Mouse (Mus musculus) frontal cortex, adult 2 months (tissue): ENCODE results near the gene Kansl2. TPM values are rescaled to one million over a fixed set of nuclear protein-coding genes. Genes with fewer than 3 reads are reported as not detected.
"Not testable (repeated sequence)": the region's sequence is repeated elsewhere in the genome, so short reads cannot be mapped to it uniquely, and the experiment has no call there.

Experiments used
- DNase-seq, 2 experiments: peaks; one replicate each; pipeline ENCODE4 v3.0.0; 2022; ENCODE audit warnings: low spot score in 1 of 2; ENCODE audit errors: extremely low spot score in 1 of 2
- polyA plus RNA-seq: library from polyadenylated mRNA; depleted of rRNA; stranded (reverse); fragments of >200 nt; gene quantifications from 2 replicates; pipeline ENCODE4 v1.2.3, GENCODE M21; 2012

The Kansl2 gene
- polyA plus RNA-seq, 1 experiment, result 54.4 TPM

DNA sequence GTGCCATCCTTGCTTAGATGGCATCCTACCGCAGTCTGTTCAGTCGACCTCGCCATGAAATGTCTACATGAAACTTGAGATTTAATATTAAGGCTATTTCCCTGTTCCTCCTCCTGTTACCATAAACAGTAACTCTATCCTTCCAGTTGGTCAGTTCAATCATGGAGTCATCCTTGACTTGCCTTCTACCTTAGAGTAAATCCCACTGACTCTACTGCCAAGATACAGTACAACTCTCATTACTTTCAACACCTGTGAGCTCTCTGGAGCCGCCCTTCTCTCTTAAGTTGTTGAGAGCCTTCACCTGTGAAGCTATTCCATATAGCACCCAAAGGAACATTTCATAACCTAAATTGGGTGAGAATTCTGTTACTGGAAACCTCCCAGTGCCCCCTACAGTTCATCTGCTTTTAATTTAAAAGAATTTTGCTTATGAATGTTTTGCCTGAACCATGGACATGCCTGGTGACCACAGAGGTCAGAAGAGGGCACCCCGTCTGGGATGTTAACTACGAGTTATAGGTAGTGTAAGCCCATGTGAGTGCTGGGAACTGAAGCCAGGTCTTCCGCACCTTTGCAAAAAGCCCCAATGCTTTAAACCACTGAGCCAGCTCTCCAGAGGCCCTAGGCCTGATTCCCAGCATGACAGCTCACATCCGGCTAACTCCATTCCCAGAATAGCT, 2.9 kb upstream of the Kansl2 start:
- no peak for DNase-seq

GRCm38 (mm10) chr15:98535921-98536320, 1.9 kb upstream of the Kansl2 start:
- no peak for DNase-seq

GRCm38 (mm10) chr15:98533035-98533531, 981 bp downstream of the Kansl2 start:
- peak in 1 of 2 experiments; percentile 33 for DNase-seq

GRCm38 (mm10) chr15:98532281-98532680, 1.8 kb downstream of the Kansl2 start:
- DNase-seq, result peak in 1 of 2 experiments; percentile 38

- DNase-seq, result no peak
These were observed 5.9 kb downstream of the Kansl2 start for GRCm38 (mm10) chr15:98528066-98528563.

DNA sequence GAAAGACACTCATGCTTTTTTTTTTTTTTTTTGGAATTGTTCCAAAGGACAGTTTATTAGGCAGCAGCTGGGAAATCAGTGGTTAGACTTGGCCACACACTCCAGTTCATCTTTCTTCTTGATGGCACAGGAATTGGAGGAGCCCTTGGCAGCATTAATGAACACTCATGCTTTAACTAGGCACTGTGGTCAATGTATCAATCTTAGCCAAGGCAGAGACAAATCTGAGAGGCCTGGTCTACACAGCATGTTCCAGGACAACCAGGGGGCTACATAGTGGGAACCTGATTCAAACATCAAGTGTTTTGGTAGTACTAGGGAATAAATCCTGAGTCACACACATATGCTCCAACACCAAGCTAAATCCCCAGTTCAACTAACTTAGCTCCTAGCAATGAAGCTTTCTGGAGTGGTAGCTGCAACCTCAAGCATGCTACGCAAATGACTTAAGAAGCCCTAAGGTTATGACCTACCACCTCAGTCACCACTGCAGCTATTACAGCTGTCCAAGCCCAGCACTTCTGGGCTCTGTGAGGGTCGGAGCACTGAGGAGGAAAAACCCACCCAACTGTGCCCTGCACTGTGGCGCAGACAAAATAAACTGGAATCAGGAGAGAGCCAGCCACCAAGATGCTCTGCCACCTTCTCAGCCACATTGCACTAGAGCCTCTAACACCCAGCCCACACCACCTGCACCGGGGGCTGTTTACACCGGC, 6.8 kb downstream of the Kansl2 start:
- DNase-seq, result no peak

DNA sequence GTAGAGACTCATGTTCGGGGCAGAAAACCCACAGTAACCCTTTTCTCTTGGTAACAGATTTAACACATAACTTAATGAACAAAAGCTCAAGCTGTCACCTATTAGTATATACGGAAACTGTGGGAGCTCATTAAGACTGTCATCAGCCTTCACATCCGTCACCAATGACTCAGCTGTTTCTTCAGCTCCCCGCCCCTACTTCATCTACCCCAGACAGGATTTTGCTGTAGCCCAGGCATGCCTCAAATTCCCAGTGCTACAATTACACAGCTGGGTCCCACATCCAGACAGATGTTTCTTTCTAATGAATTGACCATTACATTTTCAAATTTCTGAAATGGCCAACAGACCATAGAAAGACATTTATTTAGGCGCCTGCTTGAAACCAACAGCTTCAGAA, 8.0 kb downstream of the Kansl2 start:
- no peak for DNase-seq

- DNase-seq, result no peak
These were observed 12.8 kb downstream of the Kansl2 start for GRCm38 (mm10) chr15:98521245-98521644.

DNA sequence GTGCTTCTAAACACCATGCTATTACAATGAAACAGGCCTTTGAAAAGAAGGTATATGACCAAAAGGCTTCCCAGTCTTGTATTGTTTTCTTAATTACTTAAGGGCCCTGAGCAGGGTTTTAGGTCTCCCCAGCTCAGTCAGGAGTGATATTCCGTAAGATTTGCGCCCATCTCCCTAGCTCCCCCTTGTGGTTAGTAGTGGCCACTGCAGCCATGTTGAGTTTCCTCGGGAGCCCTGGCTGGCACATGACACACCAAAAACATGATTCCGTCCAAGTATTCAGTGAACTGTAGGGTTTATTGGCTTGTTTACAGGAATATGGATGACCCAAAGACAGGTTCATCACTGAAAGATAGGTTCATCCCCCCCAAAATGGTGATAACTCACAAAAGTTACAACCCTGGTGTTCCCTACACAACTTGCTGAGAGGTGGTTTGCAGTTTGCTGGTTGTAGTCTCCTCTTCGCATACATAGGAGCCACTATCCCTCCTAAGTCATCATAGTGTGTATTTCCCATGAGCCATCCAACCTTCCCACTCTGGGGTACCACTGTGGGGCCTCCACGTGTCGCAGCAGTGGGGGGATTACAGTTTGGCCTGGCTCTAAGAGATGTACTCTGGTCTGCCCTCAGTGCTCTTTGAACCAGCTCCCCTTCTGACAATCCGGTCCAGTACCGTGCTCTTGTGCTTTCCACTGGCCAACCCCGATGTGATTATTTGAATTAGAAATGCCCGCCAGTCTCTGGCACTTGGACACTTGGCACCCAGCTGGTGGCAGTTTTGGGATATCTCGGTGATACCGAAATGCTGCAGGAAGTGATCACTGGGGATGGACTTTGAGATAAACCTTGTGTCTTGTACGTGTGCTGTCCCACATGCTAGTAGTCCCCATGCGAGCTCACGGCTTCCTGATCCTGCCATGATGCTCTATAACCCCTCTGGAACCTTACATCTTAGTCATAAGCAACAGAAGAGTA, 16.4 kb downstream of the Kansl2 start:
- DNase-seq, result peak in 1 of 2 experiments; percentile 82

GRCm38 (mm10) chr15:98514845-98515244, 19.2 kb downstream of the Kansl2 start:
- DNase-seq, result not testable (repeated sequence)

DNA sequence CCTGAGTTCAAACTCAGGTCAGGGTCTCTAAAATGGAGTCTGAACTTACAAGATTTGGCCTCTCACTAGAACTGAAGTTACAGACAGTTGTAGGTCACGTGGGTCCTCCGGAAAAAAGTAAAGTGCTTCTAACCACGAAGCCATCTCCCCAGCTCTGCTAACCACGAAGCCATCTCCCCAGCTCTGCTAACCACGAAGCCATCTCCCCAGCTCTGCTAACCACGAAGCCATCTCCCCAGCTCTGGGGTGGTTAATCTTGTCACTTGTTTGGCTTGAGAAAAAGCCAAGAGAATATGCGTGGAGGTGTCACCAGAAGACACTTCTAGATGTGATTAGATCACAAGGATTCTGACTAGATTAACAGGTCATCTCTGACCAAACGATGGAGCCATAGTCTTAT, 19.9 kb downstream of the Kansl2 start:
- no peak for DNase-seq

- DNase-seq, result not testable (repeated sequence)
These were observed 20.4 kb downstream of the Kansl2 start for GRCm38 (mm10) chr15:98513676-98514075.

DNA sequence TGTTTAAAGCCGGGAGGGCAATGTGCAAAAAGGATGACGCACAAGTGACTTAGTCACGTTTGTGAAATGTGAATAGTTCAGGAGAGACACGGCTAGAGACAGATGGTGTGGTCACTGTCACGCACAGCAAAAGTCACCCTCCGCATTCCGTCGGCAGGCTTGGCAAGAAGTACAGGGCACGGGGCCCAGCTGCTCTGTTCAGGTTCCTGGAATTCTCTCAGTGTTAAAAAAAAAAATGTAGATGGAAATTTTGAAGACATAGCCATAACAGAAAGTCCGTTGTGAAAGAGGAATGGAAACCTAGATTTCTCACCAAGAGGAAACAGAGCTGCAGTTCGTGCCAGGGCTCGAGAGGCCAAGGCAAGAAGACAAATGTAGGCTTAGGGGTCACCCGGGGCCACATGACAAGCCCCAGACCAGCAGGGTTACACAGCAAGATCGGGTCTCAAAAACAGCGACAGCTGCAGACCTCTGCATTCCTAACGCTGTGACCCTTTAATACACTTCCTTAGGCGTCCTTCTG, 21.2 kb downstream of the Kansl2 start:
- peak in 1 of 2 experiments; percentile 57 for DNase-seq

DNA sequence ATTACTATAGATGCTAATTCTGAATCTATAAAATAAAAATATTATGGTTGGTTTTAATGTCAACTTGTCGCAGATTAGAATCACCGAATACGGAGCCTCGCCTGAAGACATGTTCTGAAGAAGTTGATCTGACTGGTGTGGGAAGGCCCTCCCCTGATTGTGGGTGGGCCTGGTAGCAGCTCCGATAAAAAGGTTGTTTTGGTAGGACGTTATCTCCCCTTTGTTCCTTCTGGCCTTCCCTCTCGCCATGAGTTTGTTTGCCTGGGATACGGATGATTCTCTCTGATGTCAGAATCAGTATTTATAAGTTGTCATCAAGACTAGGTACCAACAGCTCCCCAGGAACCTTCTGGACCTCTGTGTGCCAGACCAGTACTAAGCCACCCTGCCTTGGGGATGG, 21.8 kb downstream of the Kansl2 start:
- DNase-seq, result no peak

DNA sequence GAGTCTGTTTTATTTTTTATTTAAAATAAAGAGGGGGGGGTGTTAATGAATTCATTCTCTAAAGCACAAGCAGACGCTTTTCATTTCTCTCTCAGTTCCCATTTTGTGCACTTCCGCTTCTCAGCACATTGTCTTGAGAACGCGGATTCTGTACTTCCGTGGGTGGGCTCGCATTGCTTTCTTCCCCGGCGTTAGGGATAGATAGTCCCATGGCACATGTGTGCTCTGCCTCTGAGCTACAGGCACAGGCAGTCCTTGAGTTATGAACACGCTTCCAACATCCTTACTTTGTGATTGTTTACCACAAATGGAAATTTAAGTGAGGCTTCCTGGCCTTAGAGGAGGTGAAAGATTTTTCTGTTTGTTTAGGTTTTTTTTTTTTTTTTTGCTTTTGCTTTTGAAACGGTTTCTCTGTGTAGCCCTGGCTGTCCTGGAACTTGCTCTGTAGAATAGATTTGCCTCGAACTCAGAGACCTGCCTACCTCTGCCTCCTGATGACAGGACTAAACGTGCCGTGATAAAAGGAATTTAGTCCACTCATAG, 22.6 kb downstream of the Kansl2 start:
- no peak for DNase-seq

GRCm38 (mm10) chr15:98510438-98511385, 23.4 kb downstream of the Kansl2 start:
- peak in 1 of 2 experiments; percentile 76 for DNase-seq

DNA sequence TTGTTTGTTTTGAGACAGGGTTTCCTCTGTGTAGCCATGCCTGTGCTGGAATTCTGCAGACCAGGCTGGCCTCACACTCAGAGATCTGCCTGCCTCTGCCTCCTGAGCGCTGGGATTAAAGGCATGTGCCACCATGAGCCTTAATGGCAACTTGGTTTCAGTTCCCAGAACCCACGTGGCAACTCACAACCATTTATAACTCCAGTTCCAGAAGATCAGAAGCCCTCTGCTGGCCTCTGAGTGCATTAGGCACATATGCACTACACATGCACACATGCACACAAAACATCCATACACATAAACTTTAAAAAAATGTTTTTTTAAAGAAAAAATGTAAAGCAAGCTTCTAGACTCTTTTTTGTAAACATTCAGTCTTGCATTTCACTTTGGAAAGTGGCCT, 24.7 kb downstream of the Kansl2 start:
- DNase-seq, result no peak

DNA sequence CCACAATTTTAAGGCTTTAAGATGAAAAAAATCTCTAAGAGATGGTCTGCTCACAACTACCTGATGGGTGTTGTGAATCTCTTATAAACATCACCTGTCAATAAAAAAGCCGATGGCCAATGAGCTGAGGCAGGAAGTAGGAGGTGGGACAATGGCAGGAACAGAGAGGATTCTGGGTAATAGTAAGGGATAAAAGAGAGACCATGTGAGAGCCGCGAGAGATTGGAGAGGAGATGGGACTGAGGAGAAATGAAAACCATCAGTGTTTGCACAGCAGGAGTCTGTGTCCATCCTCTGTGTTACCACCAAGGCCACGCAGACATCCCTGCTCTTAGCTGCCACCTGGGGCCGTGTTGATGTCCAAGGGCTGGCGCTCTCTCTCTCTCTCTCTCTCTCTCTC, 26.7 kb downstream of the Kansl2 start:
- no peak for DNase-seq
